In genomic region chr14:32894878-32895277, GRCm38 (mm10) we compare ENCODE assay signal across 19 mouse cellular contexts. TPM values are rescaled to one million over a fixed set of nuclear protein-coding genes. Genes with fewer than 3 reads are reported as not detected.
DNase-seq lines count a peak whose midpoint lies in the region; ATAC-seq and TF ChIP-seq lines count a peak whose summit lies in the region.
"Had no signal": no experiment of that assay in that cellular context is flagged by ENCODE, and none has a peak within 500 bp of the region (broad histone marks: within the 10 kb centered on the region; RNA-seq: fewer than 3 reads in every experiment).

No protein-coding gene starts in this region.

- no peak overlapping the region for H3K9ac ChIP-seq in limb, embryonic 13.5 days
- H3K9ac ChIP-seq in lung, postnatal 0 days (replicated peaks; ENCODE audit: low read depth) = no peak overlapping the region
- H3K9ac ChIP-seq: embryonic facial prominence, embryonic 12.5 days; forebrain, embryonic 15.5 days; hindbrain, embryonic 15.5 days had no signal

- no peaks in the 10 kb centered on the region for H3K27me3 ChIP-seq in limb, embryonic 13.5 days
- no peaks in the 10 kb centered on the region for H3K27me3 ChIP-seq in limb, embryonic 10.5 days (ENCODE audit: low read depth, poor library complexity, severe bottlenecking)
- H3K27me3 ChIP-seq in lung, postnatal 0 days (replicated peaks; ENCODE audit: insufficient read depth, low read length) = no peaks in the 10 kb centered on the region
- H3K27me3 ChIP-seq: embryonic facial prominence, embryonic 12.5 days; forebrain, embryonic 15.5 days; hindbrain, embryonic 15.5 days had no signal

- TF ChIP-seq EP300 in lung, postnatal 0 days (IDR thresholded peaks at IDR 0.05) = no peak

- no peaks in the 10 kb centered on the region for H3K4me1 ChIP-seq in limb, embryonic 13.5 days
- no peaks in the 10 kb centered on the region for H3K4me1 ChIP-seq in limb, embryonic 10.5 days
- 0 out of 2 replicates have a peak, but pooled peaks cover 3% of the 10 kb centered on the region for H3K4me1 ChIP-seq in lung, postnatal 0 days (ENCODE audit: insufficient read depth, low read depth, low read length)
- H3K4me1 ChIP-seq: embryonic facial prominence, embryonic 12.5 days; forebrain, embryonic 15.5 days had no signal

- peak; percentile 3; the same call in 1 of the 2 replicates for ATAC-seq in cerebellum, adult (ENCODE audit: insufficient number of reproducible peaks, low FRiP score, low TSS enrichment)
- ATAC-seq in limb, embryonic 13.5 days (ENCODE audit: low FRiP score, low read depth) = peak; percentile 51; the same call in 1 of the 2 replicates
- ATAC-seq in lung, postnatal 0 days = peak; percentile 7; the same call in 1 of the 2 replicates
- ATAC-seq: CD4-positive, CD25-positive, alpha-beta regulatory T cell, adult 4 months; forebrain, embryonic 15.5 days; inflammation-experienced regulatory T-cells, adult 6 months; intestine, postnatal 0 days had no signal

- no peak for TF ChIP-seq CTCF in gastrocnemius, adult 2 months (IDR thresholded peaks at IDR 0.05)
- no peak for TF ChIP-seq CTCF in lung, postnatal 0 days (IDR thresholded peaks at IDR 0.05)

- no peak for DNase-seq in cerebellum, postnatal 36 days
- DNase-seq in gastrocnemius, adult 2 months = no peak
- no peak for DNase-seq in gastrocnemius, postnatal 10 days
- no peak for DNase-seq in limb, embryonic 10.5 days (ENCODE audit: low spot score)
- no peak for DNase-seq in lung, postnatal 0 days (ENCODE audit: low spot score)
- no peak for DNase-seq in lung, postnatal 14 days
- DNase-seq: B cell, adult 2 months; embryo, embryonic 11 days had no signal

- H3K4me3 ChIP-seq in gastrocnemius, adult 2 months = no peak overlapping the region
- no peak overlapping the region for H3K4me3 ChIP-seq in limb, embryonic 13.5 days
- H3K4me3 ChIP-seq in limb, embryonic 10.5 days = no peak overlapping the region
- no peak overlapping the region for H3K4me3 ChIP-seq in lung, postnatal 0 days (ENCODE audit: low read depth, low read length)
- H3K4me3 ChIP-seq: embryonic facial prominence, embryonic 12.5 days; forebrain, embryonic 15.5 days; heart, embryonic 10.5 days; hindbrain, embryonic 15.5 days had no signal

- intact Hi-C loops in gastrocnemius, adult 2 months (cut with DNase I) = no loop called here

- no peaks in the 10 kb centered on the region for H3K36me3 ChIP-seq in limb, embryonic 13.5 days
- H3K36me3 ChIP-seq in limb, embryonic 10.5 days = no peaks in the 10 kb centered on the region
- no peaks in the 10 kb centered on the region for H3K36me3 ChIP-seq in lung, postnatal 0 days (ENCODE audit: insufficient read depth, low read length)
- H3K36me3 ChIP-seq: embryonic facial prominence, embryonic 12.5 days; forebrain, embryonic 15.5 days; G1E; heart, embryonic 10.5 days; hindbrain, embryonic 15.5 days had no signal

- H3K4me2 ChIP-seq in limb, embryonic 13.5 days (replicated peaks) = no peak overlapping the region
- no peak overlapping the region for H3K4me2 ChIP-seq in lung, postnatal 0 days (replicated peaks; ENCODE audit: low read depth, low read length)
- H3K4me2 ChIP-seq: embryonic facial prominence, embryonic 12.5 days; forebrain, embryonic 15.5 days; hindbrain, embryonic 15.5 days had no signal

- 87% methylated on average over 4 of the region's 4 CpGs for WGBS in limb, embryonic 13.5 days
- WGBS in limb, embryonic 10.5 days = 89% methylated on average over 4 of the region's 4 CpGs
- 74% methylated on average over 4 of the region's 4 CpGs for WGBS in lung, postnatal 0 days

- H3K27ac ChIP-seq in gastrocnemius, adult 2 months = peak overlapping the region; percentile 69
- no peak overlapping the region for H3K27ac ChIP-seq in limb, embryonic 13.5 days
- no peak overlapping the region for H3K27ac ChIP-seq in limb, embryonic 10.5 days
- H3K27ac ChIP-seq in lung, postnatal 0 days (ENCODE audit: low read length) = no peak overlapping the region
- H3K27ac ChIP-seq: embryonic facial prominence, embryonic 12.5 days; forebrain, embryonic 15.5 days; heart, embryonic 10.5 days; hindbrain, embryonic 15.5 days had no signal

- H3K9me3 ChIP-seq in limb, embryonic 13.5 days = no peaks in the 10 kb centered on the region
- H3K9me3 ChIP-seq in limb, embryonic 10.5 days (replicated peaks) = no peaks in the 10 kb centered on the region
- H3K9me3 ChIP-seq in lung, postnatal 0 days (ENCODE audit: low read length) = no peaks in the 10 kb centered on the region
- H3K9me3 ChIP-seq: embryonic facial prominence, embryonic 12.5 days; forebrain, embryonic 15.5 days; heart, embryonic 10.5 days; hindbrain, embryonic 15.5 days had no signal

RNA-seq across cellular contexts. Expression of gene Vstm4, which starts 38.3 kb away (rescaled TPM):
- total RNA-seq in gastrocnemius, adult 2 months (2021) = 1 to 10 TPM; 1.7 to 3.3 TPM
- total RNA-seq in gastrocnemius, postnatal 10 days (2021) = 10 to 100 TPM; 20.0 to 23.4 TPM
- 16.2 and 17.1 TPM in 2 replicates for polyA plus RNA-seq in limb, embryonic 13.5 days (2015; fragmentation: Nextera tagmentation; extraction: Ambion mirVana)
- 1.1 and 1.4 TPM in 2 replicates for polyA plus RNA-seq in limb, embryonic 10.5 days (2016; fragmentation: Nextera tagmentation; extraction: Ambion mirVana)
- polyA plus RNA-seq in lung, postnatal 0 days (2015; fragmentation: Nextera tagmentation; extraction: Ambion mirVana) = 59.5 and 63.6 TPM in 2 replicates
- total RNA-seq: common myeloid progenitor, adult 5-6 weeks had no signal
- polyA plus RNA-seq: CD4-positive, CD25-positive, alpha-beta regulatory T cell, adult 4 months; G1E; inflammation-experienced regulatory T-cells, adult 6 months had no signal
